Mouse (Mus musculus) gastrocnemius, postnatal 10 days (tissue): ENCODE measurements around the gene Lcn2. TPM values are rescaled to one million over a fixed set of nuclear protein-coding genes. Genes with fewer than 3 reads are reported as not detected.

Source experiments
- DNase-seq: peaks from one replicate; pipeline ENCODE4 v3.0.0; 2021; ENCODE audit warnings: mixed read lengths
- long read RNA-seq, 2 experiments: library from polyadenylated mRNA; stranded (forward); transcript quantifications; one replicate each; pipeline ENCODE4 v2.0.0; 2021
- total RNA-seq, 2 experiments: library from RNA; stranded (reverse); gene quantifications; 2 replicates each; pipeline ENCODE4 v1.2.3; 2021

Gene Lcn2
- 1 to 10 TPM; 3.5 to 6.7 TPM for total RNA-seq
- long read RNA-seq, experiment 1, partial matches to known transcripts: 0 of 1 reads
- long read RNA-seq, experiment 1, other reads (novel, unspliced or antisense): 0 of 1 reads
- long read RNA-seq, experiment 2, partial matches to known transcripts: 0 of 1 reads
- long read RNA-seq, experiment 2, other reads (novel, unspliced or antisense): 0 of 1 reads

DNA sequence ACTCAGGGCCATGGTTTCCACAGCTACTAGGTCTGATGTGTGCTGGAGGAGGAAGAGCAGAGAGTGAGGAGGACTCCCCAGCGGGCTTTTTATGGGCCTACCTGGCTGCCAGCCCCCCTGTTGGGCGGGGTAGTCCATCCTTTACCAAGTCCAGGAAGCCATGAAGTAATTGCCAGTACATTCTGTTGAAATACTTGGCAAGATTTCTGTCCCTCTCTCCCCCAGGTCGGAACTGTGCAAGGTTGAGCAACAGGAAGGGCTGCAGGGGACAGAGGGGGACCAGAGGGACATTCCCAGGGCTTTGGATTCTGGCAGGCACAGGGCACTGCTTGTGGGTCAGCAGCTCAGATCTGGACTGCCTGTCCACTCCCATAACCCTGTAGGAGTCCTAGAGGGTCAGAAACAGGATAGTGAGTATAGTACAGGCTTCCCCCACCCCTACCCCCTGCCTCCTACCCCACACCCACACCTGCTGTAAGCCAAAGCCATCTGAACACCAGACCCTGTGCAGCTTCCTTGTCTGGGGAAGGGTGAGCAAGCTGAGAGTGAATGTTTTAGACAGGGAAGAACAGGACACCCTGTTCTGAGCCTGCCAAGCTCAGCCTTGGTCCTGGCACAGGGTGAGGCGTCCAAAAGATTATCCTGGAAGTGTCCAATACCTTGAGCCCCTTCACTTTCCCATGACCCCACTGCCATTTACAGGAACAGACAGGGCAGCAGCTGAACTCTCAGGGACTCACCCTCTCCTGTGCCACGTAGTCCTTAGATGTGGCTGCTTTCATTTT lies at the start of gene Lcn2:
Gene Lcn2, minus strand, starts transcription at position 547 of the 785 bp plus-strand sequence.
- DNase-seq: no peak

DNA sequence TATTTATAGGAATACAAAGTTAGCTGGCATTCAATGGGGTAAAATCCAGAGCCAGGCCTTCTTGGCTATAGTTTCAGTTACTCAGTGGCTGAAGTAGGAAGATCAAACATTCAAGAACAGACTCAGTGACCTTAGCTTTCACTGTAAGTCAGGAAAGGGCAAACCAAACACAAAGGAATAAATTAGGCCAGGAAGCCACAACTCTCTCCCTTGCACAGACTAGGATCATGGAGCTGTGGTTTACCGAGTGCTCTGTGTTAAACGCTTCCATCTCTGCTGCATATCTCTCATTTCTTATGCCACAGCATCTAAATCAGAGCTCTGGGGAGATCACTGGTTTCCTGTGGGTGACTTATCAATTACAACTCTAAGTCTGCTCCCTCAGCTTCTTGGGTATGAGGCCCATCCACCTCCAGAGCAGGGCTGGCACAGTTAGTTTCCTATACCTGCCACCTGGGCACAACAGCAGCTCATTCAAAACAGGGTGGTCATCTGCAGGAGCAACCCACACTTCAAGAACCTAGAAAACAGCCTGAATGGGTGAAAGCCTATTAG lies 49.6 kb upstream of the Lcn2 start:
- no peak for DNase-seq

GRCm38 (mm10) chr2:32436686-32437372 lies 48.8 kb upstream of the Lcn2 start:
- DNase-seq: no peak

- DNase-seq: peak; percentile 64
Measured at GRCm38 (mm10) chr2:32430701-32431676, 42.9 kb upstream of the Lcn2 start.

GRCm38 (mm10) chr2:32429215-32429891 lies 41.3 kb upstream of the Lcn2 start:
- DNase-seq: no peak

- no peak for DNase-seq
Measured at GRCm38 (mm10) chr2:32428262-32428722, 40.2 kb upstream of the Lcn2 start.

DNA sequence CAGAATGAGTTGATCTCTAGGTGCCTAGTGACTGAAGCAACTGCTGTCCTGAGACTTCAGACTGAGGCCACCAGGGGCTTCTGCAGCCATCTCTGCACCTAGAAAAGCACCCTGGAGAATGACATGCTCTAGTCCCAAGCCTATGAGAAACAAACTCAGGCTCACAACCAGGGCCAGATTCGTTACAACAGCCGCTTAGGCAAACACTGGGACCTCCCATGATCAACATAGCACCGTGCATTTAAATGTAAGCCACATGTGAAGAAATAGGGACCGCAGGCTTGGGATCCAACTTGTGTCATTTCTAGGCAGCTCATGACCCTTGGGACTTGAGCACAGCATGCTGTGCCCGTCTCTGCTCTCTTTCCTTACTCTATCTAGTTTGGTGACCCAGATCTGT lies 39.7 kb upstream of the Lcn2 start:
- DNase-seq: no peak

- no peak for DNase-seq
Measured at GRCm38 (mm10) chr2:32426141-32426540, 38.1 kb upstream of the Lcn2 start.

DNA sequence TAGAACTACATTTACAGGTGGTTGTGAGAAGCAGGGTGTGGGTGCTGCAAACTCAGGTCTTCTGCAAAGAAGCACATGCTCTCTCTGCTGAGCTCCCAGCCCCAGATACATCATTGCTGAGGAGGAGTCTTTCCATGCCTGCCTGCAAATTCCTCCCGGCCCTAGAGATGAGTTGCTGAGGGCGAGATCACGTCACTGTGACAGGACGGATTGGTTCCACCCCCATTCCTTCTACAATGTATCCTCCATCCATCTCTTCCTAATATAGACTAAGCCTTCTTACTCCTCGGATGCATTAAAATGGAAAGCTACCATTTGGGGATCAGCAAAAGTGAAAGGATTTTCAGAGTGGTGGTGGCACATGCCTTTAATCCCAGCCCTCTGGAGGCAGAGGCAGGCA lies 37.5 kb upstream of the Lcn2 start:
- DNase-seq: no peak

DNA sequence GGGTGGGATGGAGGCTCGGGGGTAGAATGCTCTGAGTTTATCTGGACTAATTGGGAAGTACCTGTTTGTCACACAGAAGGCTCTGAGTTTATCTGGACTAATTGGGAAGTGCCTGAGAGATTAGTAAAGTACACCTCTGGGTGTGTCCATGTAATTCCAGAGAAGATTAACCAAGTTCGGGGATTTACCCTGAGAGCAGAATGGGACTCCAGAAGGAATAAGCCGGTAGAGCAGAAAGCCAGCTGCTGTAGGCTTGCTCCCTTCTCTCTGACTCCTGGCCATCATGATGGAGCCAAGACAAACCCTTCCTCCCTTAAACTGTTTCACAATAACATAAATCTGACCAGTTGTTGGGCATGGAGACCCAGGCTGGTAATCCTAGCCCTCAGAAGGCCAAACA lies 36.7 kb upstream of the Lcn2 start:
- DNase-seq: no peak

- DNase-seq: peak; percentile 36
Measured at GRCm38 (mm10) chr2:32423481-32424331, 35.7 kb upstream of the Lcn2 start.

- no peak for DNase-seq
Measured at GRCm38 (mm10) chr2:32421851-32422251, 33.8 kb upstream of the Lcn2 start.

DNA sequence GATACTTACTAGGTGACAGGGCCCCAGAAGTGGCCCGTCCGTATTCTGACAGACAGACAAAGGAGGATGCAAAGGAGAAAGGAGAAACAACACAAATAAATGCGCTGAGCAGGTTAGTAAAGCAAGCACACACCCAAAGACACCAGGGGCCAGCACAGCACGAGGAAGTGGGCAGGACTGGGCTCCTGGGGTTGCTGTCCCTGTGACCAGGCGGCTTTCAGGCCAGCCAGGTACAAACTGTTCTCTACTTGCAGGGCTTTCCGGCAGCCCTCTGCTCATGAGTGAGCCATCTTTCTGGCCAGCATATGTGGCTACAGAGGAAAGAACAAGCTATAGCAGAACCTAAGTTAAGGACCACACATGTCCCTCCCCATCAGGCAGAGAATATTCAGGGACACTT lies 32.6 kb upstream of the Lcn2 start:
- DNase-seq: no peak

GRCm38 (mm10) chr2:32420066-32420608 lies 32.1 kb upstream of the Lcn2 start:
- DNase-seq: no peak

DNA sequence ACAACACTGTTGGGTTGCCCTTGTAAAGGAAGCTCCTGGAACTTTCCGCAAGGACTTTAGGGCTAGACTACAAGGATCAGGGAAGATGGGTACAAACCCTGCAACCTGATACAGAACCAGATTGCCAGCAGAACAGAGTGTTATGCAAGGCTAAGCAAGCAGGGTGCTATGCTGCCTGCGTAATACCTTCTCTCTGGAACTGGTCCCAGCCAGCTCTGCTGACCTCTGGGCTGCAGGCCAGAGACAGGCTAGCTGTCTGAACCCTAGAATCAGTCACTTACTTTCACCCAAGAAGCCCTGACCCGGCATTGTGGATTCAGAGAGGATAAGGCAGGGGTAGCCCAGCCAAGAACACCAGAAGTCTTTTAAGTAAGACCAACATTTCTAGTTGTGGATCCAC lies 31.3 kb upstream of the Lcn2 start:
- peak; percentile 65 for DNase-seq

- DNase-seq: no peak
Measured at GRCm38 (mm10) chr2:32418430-32419151, 30.5 kb upstream of the Lcn2 start.

DNA sequence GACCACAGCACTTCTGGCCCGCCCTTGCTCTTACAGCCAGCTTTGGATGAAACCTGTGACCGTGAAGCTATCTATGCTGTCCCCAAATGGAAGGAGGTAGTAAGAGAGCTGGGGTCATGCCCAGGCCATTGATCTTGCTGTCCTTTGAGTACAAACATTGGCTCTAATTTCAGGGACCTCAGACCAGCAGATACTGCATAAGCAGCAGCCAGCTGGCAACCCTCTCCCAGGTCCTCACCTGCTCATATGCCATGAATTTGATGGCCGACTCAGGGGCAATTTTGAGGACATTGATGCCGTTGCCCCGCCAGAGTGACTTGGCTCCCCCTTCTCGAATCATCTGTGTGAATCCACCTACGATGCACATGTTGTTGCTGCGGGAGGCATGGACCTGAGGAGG lies 29.4 kb upstream of the Lcn2 start:
- DNase-seq: no peak

DNA sequence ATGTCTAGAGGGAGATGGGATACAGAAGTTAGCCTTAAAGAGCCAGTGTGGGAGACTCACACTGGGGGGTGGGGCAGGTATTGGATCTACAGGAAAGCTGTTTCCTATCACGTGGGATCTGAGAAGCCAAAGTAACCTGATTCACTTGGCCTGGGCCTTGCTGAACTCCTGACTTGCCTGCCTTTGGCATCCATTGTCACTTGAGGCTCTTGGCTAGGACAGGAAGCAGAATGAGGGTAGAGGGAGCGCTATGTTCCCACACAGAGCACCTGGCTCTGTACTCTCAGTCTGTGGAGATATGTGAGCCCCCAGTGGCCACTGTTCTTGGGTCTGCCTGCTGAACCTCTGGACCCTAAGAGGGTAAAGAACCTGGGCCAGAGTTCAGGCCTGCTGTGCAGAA lies 28.5 kb upstream of the Lcn2 start:
- no peak for DNase-seq

DNA sequence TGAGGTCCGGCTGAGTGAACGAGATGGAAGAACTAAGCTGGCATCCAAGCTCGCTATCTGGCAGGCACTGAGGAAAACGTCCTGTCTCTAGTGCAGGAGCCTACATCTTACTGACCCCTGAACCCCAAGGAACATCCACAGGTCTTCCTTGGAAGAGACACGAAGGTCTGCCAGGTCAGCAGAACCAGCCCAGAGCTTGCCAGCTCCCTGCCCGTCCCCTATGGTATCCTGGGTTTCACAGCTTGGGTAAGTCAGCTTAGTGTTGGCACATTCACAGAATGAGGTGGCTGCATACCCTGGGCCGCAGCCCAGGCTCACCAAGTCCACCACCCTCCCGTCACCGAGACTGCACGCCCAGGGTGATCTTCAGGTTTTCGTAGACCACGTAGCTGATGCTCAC lies 27.7 kb upstream of the Lcn2 start:
- no peak for DNase-seq
